Mouse (Mus musculus): ENCODE results near the gene Aurkaip1.

Aurkaip1 gene

DNA sequence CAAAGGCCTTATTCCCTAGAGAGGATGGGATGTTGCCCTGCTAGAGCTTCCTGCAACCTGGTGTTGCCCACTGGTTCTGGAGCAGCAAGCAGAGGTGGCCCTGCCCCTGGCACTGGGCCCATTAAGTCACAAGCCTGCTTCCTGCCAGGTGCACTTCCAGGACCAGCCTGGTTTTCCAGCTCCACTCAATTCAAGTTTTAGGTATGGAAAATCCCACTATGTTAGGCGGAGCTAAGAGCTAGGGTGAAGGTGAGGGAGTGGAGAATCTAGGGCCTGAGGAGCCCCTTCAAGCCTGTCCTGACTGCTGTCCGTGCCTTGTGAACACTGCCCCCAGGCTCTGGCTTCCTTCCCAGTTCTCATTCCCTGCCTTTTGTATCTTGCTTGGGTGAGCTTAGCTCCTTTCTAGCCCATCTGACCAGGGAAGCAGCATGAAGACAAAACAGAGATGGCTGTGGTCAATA, 20.9 kb downstream of the Aurkaip1 start:
- DNase-seq (ENCODE audit: low spot score) = peak; percentile 29

DNA sequence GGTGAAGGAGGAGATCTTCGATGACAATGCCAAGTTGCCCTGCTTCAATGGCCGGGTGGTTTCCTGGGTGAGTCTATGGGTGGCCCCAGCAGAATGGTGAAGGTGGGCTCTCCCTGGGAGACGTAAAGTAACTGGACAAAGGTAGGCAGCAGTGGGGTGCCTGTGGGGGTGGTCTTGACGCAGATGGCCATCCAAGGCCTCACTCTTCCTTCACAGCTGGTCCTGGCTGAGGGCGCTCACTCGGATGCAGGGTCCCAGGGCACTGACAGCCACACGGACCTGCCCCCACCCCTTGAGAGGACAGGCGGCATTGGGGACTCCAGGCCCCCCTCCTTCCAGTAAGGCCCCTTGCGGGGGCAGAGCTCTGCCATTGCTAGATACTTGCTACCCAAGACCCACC, 22.3 kb downstream of the Aurkaip1 start:
- DNase-seq (ENCODE audit: low spot score) = no peak

DNA sequence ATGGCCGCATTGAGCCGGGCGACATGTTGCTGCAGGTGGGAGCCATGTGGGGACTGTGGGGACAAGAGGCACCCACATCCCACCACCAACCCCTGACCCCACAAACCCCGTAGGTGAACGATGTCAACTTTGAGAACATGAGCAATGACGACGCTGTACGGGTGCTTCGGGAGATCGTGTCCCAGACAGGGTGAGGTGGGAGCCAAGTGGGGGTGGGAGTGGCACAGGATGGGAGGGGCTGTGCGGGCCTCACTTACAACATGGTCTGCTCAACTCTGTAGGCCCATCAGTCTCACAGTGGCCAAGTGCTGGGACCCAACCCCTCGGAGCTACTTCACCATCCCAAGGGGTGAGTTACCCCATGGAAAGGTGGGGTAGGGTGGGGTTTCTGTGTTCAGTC, 23.9 kb downstream of the Aurkaip1 start:
- DNase-seq (ENCODE audit: low spot score) = no peak

DNA sequence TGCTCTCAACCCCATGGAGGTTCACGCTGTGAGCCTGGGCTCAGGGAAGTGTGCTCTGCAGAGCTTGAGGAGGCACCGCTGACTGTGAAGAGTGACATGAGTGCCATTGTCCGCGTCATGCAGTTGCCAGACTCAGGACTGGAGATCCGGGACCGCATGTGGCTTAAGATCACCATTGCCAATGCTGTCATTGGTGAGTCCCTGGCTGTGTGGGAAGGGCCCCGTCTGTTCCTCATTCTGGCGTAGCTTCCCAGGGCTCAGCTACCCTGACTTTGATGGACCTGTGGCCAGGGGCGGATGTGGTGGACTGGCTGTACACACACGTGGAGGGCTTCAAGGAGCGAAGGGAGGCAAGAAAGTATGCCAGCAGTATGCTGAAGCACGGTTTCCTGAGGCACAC, 25.0 kb downstream of the Aurkaip1 start:
- DNase-seq (ENCODE audit: low spot score) = no peak

DNA sequence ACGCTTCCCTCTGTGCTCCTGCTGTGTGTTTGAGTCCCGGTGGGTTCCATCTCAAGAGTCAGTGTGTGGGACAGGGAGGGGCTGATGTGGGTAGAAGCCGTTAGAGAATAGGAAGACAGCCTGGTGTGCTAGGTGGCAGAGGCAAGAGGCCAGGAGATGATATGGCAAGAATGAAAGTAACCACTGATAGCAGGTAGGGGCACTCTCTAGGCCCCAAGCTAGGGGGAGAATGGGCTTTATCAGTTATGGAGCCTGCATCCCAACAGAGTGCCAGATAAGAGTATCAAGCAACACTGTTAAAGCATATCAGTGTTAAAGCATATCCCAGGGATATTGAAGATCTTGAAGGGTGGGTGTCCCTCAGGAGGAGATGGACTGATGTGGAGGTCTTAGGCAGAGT, 25.8 kb downstream of the Aurkaip1 start:
- DNase-seq (ENCODE audit: low spot score) = no peak

DNA sequence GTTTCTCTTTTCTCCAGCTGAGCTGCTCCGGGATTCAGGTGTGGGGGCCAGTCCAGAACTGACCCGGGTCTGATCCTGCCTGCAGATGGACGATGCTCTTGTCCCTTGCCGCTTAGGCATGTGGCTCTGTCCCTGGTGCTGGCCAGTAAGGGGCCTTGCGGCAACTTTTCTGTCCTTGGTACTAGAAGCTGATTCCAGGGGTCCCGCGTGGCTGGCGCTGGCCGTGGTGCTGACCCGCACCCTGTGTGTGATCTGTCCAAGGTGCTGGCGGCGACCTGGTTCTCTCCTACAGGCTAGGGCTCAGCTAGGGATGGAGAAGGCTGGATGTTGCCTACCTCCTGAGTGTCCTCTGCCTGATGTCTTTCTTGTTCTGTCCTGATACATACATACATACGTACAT, 28.2 kb downstream of the Aurkaip1 start:
- DNase-seq (ENCODE audit: low spot score) = no peak

DNA sequence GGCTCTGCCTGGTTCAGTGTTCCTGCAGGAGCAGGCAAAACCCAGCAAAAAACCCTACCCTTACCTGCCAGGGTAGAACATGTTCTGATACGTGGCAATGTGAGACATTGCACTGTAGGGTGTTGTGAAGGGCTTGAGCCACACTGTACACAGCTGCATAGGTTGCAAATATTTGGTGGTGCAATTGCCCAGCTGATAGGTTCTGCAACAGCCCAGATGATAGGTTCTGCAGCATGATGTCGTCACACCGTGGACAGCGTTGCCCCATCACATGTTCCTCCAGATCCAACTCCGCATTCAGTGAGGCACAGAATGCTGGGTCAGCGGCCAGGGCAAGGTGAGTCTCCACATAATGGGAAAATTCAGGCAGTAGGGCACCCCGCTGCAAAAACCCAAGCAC, 30.7 kb downstream of the Aurkaip1 start:
- DNase-seq (ENCODE audit: low spot score) = no peak

DNA sequence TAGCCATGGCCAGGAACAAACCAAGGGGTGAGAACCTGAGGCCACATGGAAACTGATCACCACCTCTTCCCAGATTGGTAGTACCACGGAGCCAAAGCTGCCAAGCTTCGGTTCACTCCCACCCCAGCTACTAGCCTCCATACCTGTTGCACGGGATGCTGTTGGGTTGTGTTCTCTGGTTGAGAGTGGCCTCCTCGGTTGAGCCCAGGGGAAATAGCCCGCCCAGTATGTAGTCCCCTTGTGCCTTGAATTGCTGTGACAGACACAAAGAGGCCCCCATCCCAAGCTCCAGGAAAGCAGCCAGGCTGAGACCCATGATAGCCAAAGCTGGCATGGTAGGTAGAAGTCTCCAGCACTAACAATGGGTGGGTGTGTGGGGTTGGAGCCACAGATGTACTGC, 31.9 kb downstream of the Aurkaip1 start, which contains the start of gene Tas1r3:
Gene Tas1r3, minus strand, starts transcription at position 362 of the 400 bp plus-strand sequence.
- DNase-seq (ENCODE audit: low spot score) = no peak

DNA sequence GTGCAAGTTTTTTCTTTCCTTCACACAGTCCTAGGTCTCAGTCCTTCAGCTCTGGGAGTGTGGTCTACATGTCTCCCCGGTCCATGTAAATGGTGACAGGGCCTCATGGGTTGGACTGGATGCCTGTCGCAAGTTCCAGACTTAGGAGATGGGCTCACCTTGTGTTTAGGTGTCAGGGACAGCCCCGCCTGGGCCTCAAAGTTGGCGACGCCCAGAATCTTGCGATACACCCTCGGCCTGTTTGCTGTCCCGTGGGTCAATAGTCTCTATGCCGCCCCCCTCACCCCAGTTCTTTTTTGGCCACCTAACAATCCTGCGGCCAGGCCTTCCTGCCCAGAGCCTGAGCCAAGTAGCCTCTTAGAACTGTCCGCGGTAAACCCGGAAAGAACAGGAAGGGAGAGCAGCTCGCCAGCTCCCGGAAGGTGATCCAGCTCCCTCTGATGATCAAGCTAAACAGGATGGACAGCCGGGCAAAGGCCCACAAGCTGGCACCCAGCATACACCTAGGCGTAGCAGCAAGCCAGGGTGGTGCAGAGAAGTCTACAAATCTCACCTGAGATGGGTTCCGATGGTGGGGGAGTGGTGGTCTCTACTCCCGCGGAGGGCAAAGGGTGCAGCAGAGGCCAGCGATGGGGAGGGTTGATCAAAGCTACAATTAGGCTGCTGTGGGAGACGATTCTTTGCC, 37.7 kb downstream of the Aurkaip1 start:
- no peak for DNase-seq (ENCODE audit: low spot score)

DNA sequence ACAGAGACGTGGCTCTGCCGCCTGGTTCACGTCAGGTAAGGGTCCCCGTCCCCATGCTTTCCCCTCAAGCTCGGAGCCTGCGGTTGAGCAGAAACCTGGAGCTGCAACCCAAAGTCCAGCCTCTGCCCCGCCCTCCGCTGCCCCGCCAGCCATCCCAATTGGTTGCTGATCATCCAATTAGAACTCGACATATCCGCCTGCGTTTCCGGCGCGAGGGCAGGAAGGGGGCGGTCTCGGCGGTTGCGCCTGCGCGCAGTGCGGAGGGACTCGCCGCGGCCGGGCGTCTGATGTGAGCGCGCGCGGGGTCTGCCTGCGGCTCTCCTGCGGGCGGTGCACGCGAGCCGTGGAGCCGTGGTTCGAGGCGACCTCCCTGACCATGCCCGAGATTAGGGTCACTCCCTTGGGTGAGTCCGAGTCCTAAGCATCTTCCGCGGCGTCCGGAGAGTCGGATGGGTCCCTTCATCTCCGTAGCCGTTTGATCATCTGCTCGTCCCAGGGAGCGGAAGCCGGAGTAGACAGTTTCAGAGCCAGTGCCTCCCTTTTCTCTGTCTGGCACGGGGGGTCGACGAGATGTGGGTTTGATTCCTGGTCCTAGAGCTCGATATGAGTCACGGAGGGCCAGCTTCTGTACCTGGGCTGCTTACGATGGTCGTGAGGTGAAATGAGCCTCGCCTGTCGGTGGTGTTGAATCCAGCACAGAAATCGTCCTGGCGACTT, 38.4 kb downstream of the Aurkaip1 start, which contains the start of the genes Cptp and Ints11:
Gene Cptp, minus strand, starts transcription at position 124 of the 717 bp plus-strand sequence.
Gene Ints11, plus strand, starts transcription at position 230 of the 717 bp plus-strand sequence.
- peak; percentile 97 for DNase-seq (ENCODE audit: low spot score)

DNA sequence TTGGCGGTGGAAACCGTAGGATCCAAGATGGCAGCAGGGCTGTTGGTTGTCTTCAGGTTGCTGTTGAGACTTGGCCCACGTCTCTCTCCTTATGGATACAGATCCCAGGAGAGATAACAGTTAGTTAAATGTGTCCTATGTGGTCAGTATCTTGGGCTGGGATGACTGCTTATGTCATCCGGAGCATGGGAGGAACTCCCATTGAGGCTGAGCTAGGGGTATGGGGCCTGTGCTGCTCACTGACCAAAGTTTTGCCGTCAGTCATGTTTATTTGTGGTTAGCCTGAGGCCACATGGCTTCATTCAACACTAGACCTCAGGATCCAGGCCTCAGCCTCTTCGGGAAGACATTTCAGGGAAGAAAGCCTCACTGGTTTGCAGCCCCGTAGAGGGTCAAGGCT, 40.3 kb downstream of the Aurkaip1 start:
- DNase-seq (ENCODE audit: low spot score) = no peak
